Mouse (Mus musculus) forebrain, embryonic 16.5 days (tissue): ENCODE results near the gene Fermt2. TPM values are rescaled to one million over a fixed set of nuclear protein-coding genes. Genes with fewer than 3 reads are reported as not detected.
A peak's percentile ranks its signal among the peaks of the same experiment; 100 is the strongest.

ENCODE experiments used
- ATAC-seq: fragments of 200-750 bp; cut with Nextera tagmentation; 2 replicates; pipeline ENCODE4 v1.8.0; 2017; ENCODE audit warnings: mild to moderate bottlenecking, moderate library complexity
- H3K27ac ChIP-seq: fragments of 300-500 bp; sonication (generic); 2 replicates; pipeline ENCODE4 v1.5.1; 2014; ENCODE audit warnings: low read length, control low read depth
- H3K27me3 ChIP-seq: fragments of 300-500 bp; sonication (generic); replicated peaks from 2 replicates; pipeline ENCODE4 v1.6.1; 2014; ENCODE audit warnings: low read length; ENCODE audit not compliant: control insufficient read depth, insufficient read depth
- H3K36me3 ChIP-seq: fragments of 300-500 bp; sonication (generic); 2 replicates; pipeline ENCODE4 v1.6.1; 2014; ENCODE audit not compliant: control insufficient read depth, insufficient read depth
- H3K4me1 ChIP-seq: fragments of 300-500 bp; sonication (generic); replicated peaks from 2 replicates; pipeline ENCODE4 v1.6.1; 2014; ENCODE audit warnings: low read length; ENCODE audit not compliant: control insufficient read depth, insufficient read depth
- H3K4me2 ChIP-seq: fragments of 300-500 bp; sonication (generic); 2 replicates; pipeline ENCODE4 v1.6.1; 2014; ENCODE audit warnings: mild to moderate bottlenecking, low read length, control low read depth
- H3K4me3 ChIP-seq: fragments of 300-500 bp; sonication (generic); replicated peaks from 2 replicates; pipeline ENCODE4 v1.5.1; 2014; ENCODE audit warnings: mild to moderate bottlenecking, low read length, control low read depth
- H3K9ac ChIP-seq: fragments of 300-500 bp; sonication (generic); replicated peaks from 2 replicates; pipeline ENCODE4 v1.6.1; 2014; ENCODE audit warnings: low read depth, low read length, control low read depth
- H3K9me3 ChIP-seq: fragments of 300-500 bp; sonication (generic); 2 replicates; pipeline ENCODE4 v1.6.1; 2016; ENCODE audit warnings: low read length; ENCODE audit not compliant: control insufficient read depth
- WGBS: fragments of 180-500 bp; shearing (Covaris S2); extraction: QIAGEN DNeasy Blood & Tissue Kit; methylation state at CpG from one replicate; pipeline ENCODE4 v1.1.7; 2014; 5-methylcytosine and 5-hydroxymethylcytosine counted together
- polyA plus RNA-seq: library from polyadenylated mRNA; unstranded; fragments of >200 nt; fragmentation: Nextera tagmentation; extraction: Ambion mirVana; gene quantifications from 2 replicates; pipeline ENCODE4 v1.2.1, GENCODE M21; 2015

Gene Fermt2
- polyA plus RNA-seq, 1 experiment from 2014 or later = 58.6 TPM

- 19% methylated on average over 6 of the region's 6 CpGs for WGBS
- peak; percentile 84 for ATAC-seq
- no peak overlapping the region for H3K9ac ChIP-seq
These were observed 67.5 kb downstream of the Fermt2 start for GRCm38 (mm10) chr14:45462374-45462773.

GRCm38 (mm10) chr14:45461945-45462344, 68.0 kb downstream of the Fermt2 start:
- no peak overlapping the region for H3K27ac ChIP-seq
- H3K36me3 ChIP-seq = peaks cover 24% of the 10 kb centered on the region
- 78% methylated on average over 6 of the region's 6 CpGs for WGBS

More at GRCm38 (mm10) chr14:45462374-45462773, 67.5 kb downstream of the Fermt2 start:
- Histone ChIP-seq H3K4me1 (peaks cover 12% of the 10 kb centered on the region), H3K27ac (peak overlapping the region; percentile 13; the same call in 1 of the 2 replicates), H3K27me3 (no peaks in the 10 kb centered on the region), H3K9me3 (no peaks in the 10 kb centered on the region), H3K4me2 (no peak overlapping the region), H3K36me3 (peaks cover 27% of the 10 kb centered on the region), H3K4me3 (no peak overlapping the region)

DNA sequence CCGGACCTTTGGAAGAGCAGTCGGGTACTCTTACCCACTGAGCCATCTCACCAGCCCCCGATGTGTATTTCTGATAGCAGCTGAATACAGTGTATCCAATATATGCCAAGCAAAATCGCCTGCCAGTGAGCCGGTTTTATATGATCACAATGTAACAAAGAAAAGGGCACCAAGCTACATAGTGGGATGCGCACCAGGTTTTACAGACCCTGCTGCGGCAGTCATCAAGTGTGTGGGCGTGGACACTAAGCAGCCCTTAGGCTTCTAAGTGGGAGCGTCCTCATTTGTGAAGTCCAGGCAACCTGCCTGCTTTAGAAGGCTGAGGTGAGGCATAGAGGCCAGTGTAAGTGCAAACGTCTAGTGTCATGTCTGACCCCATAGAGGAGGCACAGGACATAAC, 69.4 kb downstream of the Fermt2 start:
- WGBS = 96% methylated on average over 10 of the region's 10 CpGs
- peaks cover 24% of the 10 kb centered on the region for H3K4me1 ChIP-seq
- H3K9me3 ChIP-seq = no peaks in the 10 kb centered on the region
- H3K4me3 ChIP-seq = no peak overlapping the region
- H3K27ac ChIP-seq = no peak overlapping the region
- no peak overlapping the region for H3K9ac ChIP-seq
- H3K27me3 ChIP-seq = no peaks in the 10 kb centered on the region
- no peak for ATAC-seq
- peaks cover 24% of the 10 kb centered on the region for H3K36me3 ChIP-seq
- H3K4me2 ChIP-seq = no peak overlapping the region

More at GRCm38 (mm10) chr14:45461945-45462344, 68.0 kb downstream of the Fermt2 start:
- ATAC-seq = no peak
- no peak overlapping the region for H3K9ac ChIP-seq
- H3K4me2 ChIP-seq = no peak overlapping the region
- peaks cover 14% of the 10 kb centered on the region for H3K4me1 ChIP-seq
- H3K27me3 ChIP-seq = no peaks in the 10 kb centered on the region
- no peak overlapping the region for H3K4me3 ChIP-seq
- H3K9me3 ChIP-seq = no peaks in the 10 kb centered on the region

DNA sequence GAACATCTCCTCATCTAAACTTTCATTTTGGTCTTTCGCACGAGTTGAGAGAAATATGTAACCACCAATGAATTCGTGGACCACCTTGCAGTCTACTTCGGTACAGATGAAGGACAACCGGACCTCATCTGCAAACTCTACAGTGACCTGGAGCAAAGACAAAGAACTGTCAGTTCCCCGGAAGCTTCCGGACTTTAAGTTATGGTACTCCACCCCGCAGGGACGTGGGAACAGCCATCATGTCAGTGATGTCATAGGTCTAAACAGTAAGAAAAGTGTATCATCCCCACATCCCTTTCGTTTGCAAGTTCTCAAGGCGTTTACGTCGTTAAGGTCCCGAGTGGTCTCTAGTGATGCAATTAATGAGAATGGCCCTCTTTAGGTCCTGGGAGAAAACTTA, 70.0 kb downstream of the Fermt2 start:
- Histone ChIP-seq H3K4me3 (no peak overlapping the region), H3K9me3 (no peaks in the 10 kb centered on the region), H3K9ac (no peak overlapping the region), H3K4me1 (peaks cover 25% of the 10 kb centered on the region), H3K36me3 (peaks cover 23% of the 10 kb centered on the region), H3K27ac (no peak overlapping the region), H3K4me2 (no peak overlapping the region), H3K27me3 (no peaks in the 10 kb centered on the region)
- 87% methylated on average over 14 of the region's 14 CpGs for WGBS
- ATAC-seq = no peak

- 88% methylated on average over 9 of the region's 9 CpGs for WGBS
- Histone ChIP-seq H3K36me3 (peaks cover 20% of the 10 kb centered on the region), H3K4me2 (no peak overlapping the region), H3K9ac (no peak overlapping the region), H3K4me3 (no peak overlapping the region), H3K27ac (no peak overlapping the region), H3K27me3 (no peaks in the 10 kb centered on the region), H3K9me3 (no peaks in the 10 kb centered on the region), H3K4me1 (peaks cover 15% of the 10 kb centered on the region)
- ATAC-seq = no peak
These were observed 72.9 kb downstream of the Fermt2 start for GRCm38 (mm10) chr14:45457003-45457402.

DNA sequence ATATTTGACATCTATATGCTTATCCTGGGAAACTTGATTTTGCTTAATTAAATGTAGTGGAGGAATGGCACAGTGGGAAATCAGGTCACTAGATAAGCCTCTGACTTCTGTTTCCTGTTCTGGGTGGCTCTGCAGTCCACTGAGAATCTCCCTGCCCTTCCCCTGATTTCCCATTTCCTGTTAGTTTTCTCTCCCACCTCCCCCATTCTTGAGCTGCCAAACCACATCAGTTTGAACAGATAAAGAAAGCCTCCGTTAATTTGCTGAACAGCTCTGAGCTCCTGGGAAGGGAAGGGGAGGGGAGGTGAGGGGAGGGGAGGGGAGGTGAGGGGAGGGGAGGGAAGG, 73.4 kb downstream of the Fermt2 start:
- no peaks in the 10 kb centered on the region for H3K9me3 ChIP-seq
- no peaks in the 10 kb centered on the region for H3K27me3 ChIP-seq
- peaks cover 15% of the 10 kb centered on the region for H3K36me3 ChIP-seq
- H3K4me2 ChIP-seq = no peak overlapping the region
- ATAC-seq = peak; percentile 25; the same call in 1 of the 2 replicates
- peaks cover 15% of the 10 kb centered on the region for H3K4me1 ChIP-seq
- H3K4me3 ChIP-seq = no peak overlapping the region
- H3K27ac ChIP-seq = no peak overlapping the region; the same call in 1 of the 2 replicates
- WGBS = no CpG with 5 or more reads among the region's 1 CpGs
- H3K9ac ChIP-seq = no peak overlapping the region

GRCm38 (mm10) chr14:45455651-45456501, 74.0 kb downstream of the Fermt2 start:
- H3K27ac ChIP-seq = peak overlapping the region; percentile 42
- H3K27me3 ChIP-seq = no peaks in the 10 kb centered on the region
- no peak overlapping the region for H3K4me3 ChIP-seq
- no peak; the same call in 1 of the 2 replicates for ATAC-seq
- H3K9me3 ChIP-seq = no peaks in the 10 kb centered on the region
- H3K4me1 ChIP-seq = peaks cover 15% of the 10 kb centered on the region
- no peak overlapping the region for H3K9ac ChIP-seq
- WGBS = 50% methylated on average over 12 of the region's 12 CpGs
- peaks cover 10% of the 10 kb centered on the region for H3K36me3 ChIP-seq
- H3K4me2 ChIP-seq = no peak overlapping the region

DNA sequence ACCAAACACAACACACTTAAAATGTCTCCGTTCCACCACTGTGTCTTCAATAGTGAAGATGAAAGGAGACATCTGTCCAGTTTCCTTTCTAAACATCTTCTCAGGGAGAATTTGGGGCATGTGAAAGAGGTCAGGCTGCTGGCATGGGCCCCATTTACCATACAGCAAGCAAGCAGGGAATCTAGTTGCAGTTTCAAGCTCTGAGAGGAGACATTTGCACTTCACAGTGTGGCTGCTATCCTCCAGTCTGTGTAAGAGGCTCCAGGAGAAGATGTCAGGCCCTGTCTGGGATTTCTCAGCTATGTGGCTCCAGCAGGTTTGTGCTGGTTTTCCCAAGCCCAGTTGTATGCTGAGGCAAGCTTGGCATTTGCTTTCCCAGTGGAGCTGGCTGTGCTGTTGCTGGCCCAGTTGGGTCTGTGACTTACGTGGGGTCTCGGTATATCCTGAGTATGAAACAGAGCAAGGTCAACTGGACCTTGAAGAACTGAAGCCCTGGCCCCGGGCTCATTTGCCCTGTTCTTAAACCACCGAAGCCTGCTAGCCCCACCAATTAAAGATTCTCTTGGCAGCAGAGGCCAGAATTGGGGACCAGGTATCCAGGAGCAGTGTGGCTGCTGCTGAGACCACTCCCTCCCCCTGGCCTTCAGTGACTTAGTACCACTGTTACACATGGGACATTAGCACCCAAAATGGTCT, 76.2 kb downstream of the Fermt2 start:
- Histone ChIP-seq H3K4me2 (no peak overlapping the region), H3K4me1 (peaks cover 15% of the 10 kb centered on the region), H3K4me3 (no peak overlapping the region), H3K27me3 (no peaks in the 10 kb centered on the region), H3K27ac (no peak overlapping the region), H3K9ac (no peak overlapping the region), H3K9me3 (no peaks in the 10 kb centered on the region), H3K36me3 (no peaks in the 10 kb centered on the region)
- no peak for ATAC-seq
- 66% methylated on average over 5 of the region's 5 CpGs for WGBS

DNA sequence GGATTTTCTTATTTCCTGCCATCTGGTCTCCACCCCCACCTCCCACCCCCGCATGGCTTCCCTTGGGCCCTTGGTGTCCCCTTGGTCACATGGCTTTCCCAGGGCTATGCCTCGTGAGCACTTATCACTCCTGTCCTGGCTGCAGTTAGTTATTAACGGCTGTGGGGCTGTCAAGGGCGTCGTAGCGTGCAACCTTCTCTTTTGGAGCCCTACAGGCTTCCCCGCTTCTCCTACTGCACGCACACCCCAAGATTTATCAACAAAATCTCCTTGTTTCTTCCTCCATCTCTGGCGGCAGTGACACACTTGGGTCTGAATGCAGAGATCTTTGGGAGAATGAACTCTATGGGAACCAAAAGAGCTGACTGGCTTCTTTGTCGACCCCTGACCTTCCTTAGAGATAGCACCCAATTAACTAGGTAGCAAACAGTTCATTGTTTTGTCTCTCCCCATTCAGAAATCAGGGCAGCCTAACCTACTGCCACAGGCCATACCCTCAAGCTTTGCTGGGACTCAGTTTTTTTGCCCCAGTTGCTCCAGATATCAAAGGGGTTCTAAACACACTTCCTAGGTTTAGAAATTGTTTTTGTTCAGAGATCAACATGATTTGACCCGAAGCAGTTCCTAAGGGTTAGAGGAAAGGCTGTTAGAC, 76.9 kb downstream of the Fermt2 start:
- Histone ChIP-seq H3K4me3 (no peak overlapping the region), H3K9me3 (no peaks in the 10 kb centered on the region), H3K36me3 (no peaks in the 10 kb centered on the region), H3K4me1 (peaks cover 15% of the 10 kb centered on the region), H3K27ac (no peak overlapping the region), H3K4me2 (no peak overlapping the region), H3K27me3 (no peaks in the 10 kb centered on the region), H3K9ac (no peak overlapping the region)
- no peak for ATAC-seq
- WGBS = 23% methylated on average over 11 of the region's 11 CpGs
